Mouse (Mus musculus) stomach, postnatal 0 days (tissue): ENCODE data around the gene Mxd3. TPM values are rescaled to one million over a fixed set of nuclear protein-coding genes. Genes with fewer than 3 reads are reported as not detected.

ENCODE experiments used
- ATAC-seq: fragments of 200-750 bp; cut with Nextera tagmentation; 2 replicates; pipeline ENCODE4 v1.8.0; 2017; ENCODE audit not compliant: low FRiP score, low TSS enrichment
- DNase-seq: peaks from one replicate; pipeline ENCODE4 v3.0.0-alpha.2; 2016; ENCODE audit warnings: low spot score
- H3K27ac ChIP-seq: fragments of 300-500 bp; sonication (generic); replicated peaks from 2 replicates; pipeline ENCODE4 v1.5.1; 2014; ENCODE audit warnings: mild to moderate bottlenecking, control low read depth
- H3K27me3 ChIP-seq: fragments of 300-500 bp; sonication (generic); 2 replicates; pipeline ENCODE4 v1.6.1; 2014; ENCODE audit warnings: low read length; ENCODE audit not compliant: control insufficient read depth, insufficient read depth
- H3K36me3 ChIP-seq: fragments of 300-500 bp; sonication (generic); 2 replicates; pipeline ENCODE4 v1.6.1; 2014; ENCODE audit warnings: low read length, mixed read lengths; ENCODE audit not compliant: control insufficient read depth, insufficient read depth
- H3K4me1 ChIP-seq: fragments of 300-500 bp; sonication (generic); replicated peaks from 2 replicates; pipeline ENCODE4 v1.6.1; 2014; ENCODE audit warnings: antibody characterized with exemption; ENCODE audit not compliant: control insufficient read depth, insufficient read depth
- H3K4me2 ChIP-seq: fragments of 300-500 bp; sonication (generic); replicated peaks from 2 replicates; pipeline ENCODE4 v1.6.1; 2014; ENCODE audit warnings: low read depth, mild to moderate bottlenecking, control low read depth, moderate library complexity
- H3K4me3 ChIP-seq: fragments of 300-500 bp; sonication (generic); 2 replicates; pipeline ENCODE4 v1.5.1; 2014; ENCODE audit warnings: low read depth, low read length, control low read depth
- H3K9ac ChIP-seq: fragments of 300-500 bp; sonication (generic); 2 replicates; pipeline ENCODE4 v1.6.1; 2014; ENCODE audit warnings: mild to moderate bottlenecking, low read length, control low read depth, mixed read lengths
- H3K9me3 ChIP-seq: fragments of 300-500 bp; sonication (generic); 2 replicates; pipeline ENCODE4 v1.6.1; 2016; ENCODE audit warnings: low read length; ENCODE audit not compliant: control insufficient read depth
- CTCF ChIP-seq: IDR thresholded peaks from 2 replicates; pipeline ENCODE4 v1.5.1; 2016; ENCODE audit warnings: antibody characterized with exemption, low read depth, mild to moderate bottlenecking, moderate library complexity
- EP300 ChIP-seq: optimal IDR thresholded peaks from 2 replicates; pipeline ENCODE3; 2016; ENCODE audit warnings: antibody characterized with exemption
- WGBS: fragments of 180-500 bp; shearing (Covaris S2); extraction: QIAGEN DNeasy Blood & Tissue Kit; methylation state at CpG from one replicate; pipeline ENCODE4 v1.1.7; 2014; 5-methylcytosine and 5-hydroxymethylcytosine counted together
- polyA plus RNA-seq: library from polyadenylated mRNA; unstranded; fragments of >200 nt; fragmentation: Nextera tagmentation; extraction: Ambion mirVana; gene quantifications from 2 replicates; pipeline ENCODE4 v1.2.1, GENCODE M21; 2015

Mxd3 gene
- polyA plus RNA-seq, 1 experiment from 2014 or later = 12.4 TPM

GRCm38 (mm10) chr13:55277203-55277602 is 52.4 kb downstream of the Mxd3 start:
- Histone ChIP-seq H3K4me2 (no peak overlapping the region), H3K36me3 (peaks cover 22% of the 10 kb centered on the region), H3K4me1 (no peaks in the 10 kb centered on the region), H3K4me3 (no peak overlapping the region), H3K27ac (no peak overlapping the region), H3K9ac (no peak overlapping the region), H3K27me3 (no peaks in the 10 kb centered on the region), H3K9me3 (no peaks in the 10 kb centered on the region)
- WGBS = 87% methylated on average over 5 of the region's 5 CpGs
- DNase-seq (peak; percentile 41), ATAC-seq (peak; percentile 51; the same call in 1 of the 2 replicates)
- TF ChIP-seq EP300 = no peak
- no peak for TF ChIP-seq CTCF

Other genes with a start within 250 kb of the Mxd3 start
- 16.7 and 17.0 TPM in 2 replicates for gene Uimc1, start 229.5 kb downstream of the Mxd3 start, polyA plus RNA-seq
- 5.0 and 6.4 TPM in 2 replicates for gene Zfp346, start 224.5 kb downstream of the Mxd3 start, polyA plus RNA-seq
- not detected in 2 replicates for gene Gm17617, start 196.3 kb downstream of the Mxd3 start, polyA plus RNA-seq
- 1.4 and 1.6 TPM in 2 replicates for gene Fgfr4, start 177.2 kb downstream of the Mxd3 start, polyA plus RNA-seq
- gene Nsd1, start 120.0 kb downstream of the Mxd3 start, polyA plus RNA-seq = 33.7 and 35.0 TPM in 2 replicates
- 350 and 354 TPM in 2 replicates for gene Prelid1, start 9.3 kb downstream of the Mxd3 start, polyA plus RNA-seq
- 79.7 and 85.3 TPM in 2 replicates for gene Rab24, start 7.9 kb downstream of the Mxd3 start, polyA plus RNA-seq
- 73.7 and 76.5 TPM in 2 replicates for gene Lman2, start 33.0 kb upstream of the Mxd3 start, polyA plus RNA-seq
- gene Rgs14, start 39.9 kb upstream of the Mxd3 start, polyA plus RNA-seq = 0.51 and 0.73 TPM in 2 replicates
- not detected in 2 replicates for gene Slc34a1, start 68.4 kb upstream of the Mxd3 start, polyA plus RNA-seq
- not detected in 2 replicates for gene Pfn3, start 85.4 kb upstream of the Mxd3 start, polyA plus RNA-seq
- gene F12, start 97.0 kb upstream of the Mxd3 start, polyA plus RNA-seq = 0.41 and 0.68 TPM in 2 replicates
- 17.7 and 19.0 TPM in 2 replicates for gene Grk6, start 115.2 kb upstream of the Mxd3 start, polyA plus RNA-seq
- gene Prr7, start 134.4 kb upstream of the Mxd3 start, polyA plus RNA-seq = 0.13 and 0.28 TPM in 2 replicates
- 39.3 and 40.4 TPM in 2 replicates for gene Dbn1, start 158.3 kb upstream of the Mxd3 start, polyA plus RNA-seq
- 174 and 193 TPM in 2 replicates for gene Pdlim7, start 183.9 kb upstream of the Mxd3 start, polyA plus RNA-seq
- gene Dok3, start 199.5 kb upstream of the Mxd3 start, polyA plus RNA-seq = 1.0 and 1.3 TPM in 2 replicates
- gene Ddx41, start 206.8 kb upstream of the Mxd3 start, polyA plus RNA-seq = 24.2 and 25.6 TPM in 2 replicates
- gene Fam193b, start 241.3 kb upstream of the Mxd3 start, polyA plus RNA-seq = 10.2 and 11.1 TPM in 2 replicates
- gene Tmed9, start 243.9 kb upstream of the Mxd3 start, polyA plus RNA-seq = 123 and 136 TPM in 2 replicates